Mouse (Mus musculus): ENCODE data around the gene Mad1l1. TPM values are rescaled to one million over a fixed set of nuclear protein-coding genes. Genes with fewer than 3 reads are reported as not detected.

The Mad1l1 gene
- polyA plus RNA-seq, 1 experiment from 2014 or later, result 25.2 TPM

DNA sequence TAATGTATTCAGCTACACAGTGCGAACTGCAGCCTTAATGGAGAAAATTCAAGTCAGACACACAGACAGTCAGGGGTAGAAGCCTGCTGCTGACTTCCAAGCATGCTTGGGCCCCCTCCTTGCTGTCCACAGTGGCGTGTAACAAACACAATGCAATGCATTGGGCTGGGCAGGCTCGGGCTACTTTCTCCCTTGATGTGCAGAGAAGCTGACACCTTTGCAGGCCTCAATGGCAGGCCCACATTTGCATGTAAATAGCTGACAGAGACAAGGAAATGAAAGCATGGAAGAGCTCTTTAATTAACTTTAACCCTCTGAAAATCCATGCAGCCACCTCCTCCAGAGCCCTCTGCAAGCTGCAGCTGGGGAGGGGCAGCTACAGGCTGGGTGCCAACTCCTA lies 147.3 kb downstream of the Mad1l1 start:
- Histone ChIP-seq H3K27me3 (replicated peaks) (no peaks in the 10 kb centered on the region), H3K4me2 (no peak overlapping the region), H3K9ac (no peak overlapping the region), H3K4me3 (no peak overlapping the region), H3K9me3 (no peaks in the 10 kb centered on the region), H3K36me3 (no peaks in the 10 kb centered on the region), H3K4me1 (peaks cover 21% of the 10 kb centered on the region), H3K27ac (replicated peaks) (no peak overlapping the region)
- ATAC-seq (ENCODE audit: extremely low read depth, insufficient number of reproducible peaks, low FRiP score, low TSS enrichment), result no peak
- WGBS, result 69% methylated on average over 3 of the region's 3 CpGs

DNA sequence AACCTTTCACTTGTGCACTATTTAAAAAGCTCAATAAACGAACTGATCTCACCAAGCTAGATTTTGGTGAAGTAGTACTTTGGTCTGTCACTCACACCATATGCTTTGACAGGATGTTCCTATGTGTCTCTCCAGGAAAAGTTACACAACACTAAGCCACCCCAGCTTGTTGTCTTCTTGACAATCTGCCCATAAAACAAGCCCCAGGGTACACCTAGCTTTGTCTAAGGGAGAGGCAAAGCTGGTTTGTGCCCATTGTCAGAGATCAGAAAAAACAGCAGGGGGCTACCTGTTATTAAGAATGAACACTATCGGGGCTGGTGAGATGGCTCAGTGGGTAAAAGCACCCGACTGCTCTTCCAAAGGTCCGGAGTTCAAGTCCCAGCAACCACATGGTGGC lies 148.2 kb downstream of the Mad1l1 start:
- no peak for ATAC-seq (ENCODE audit: extremely low read depth, insufficient number of reproducible peaks, low FRiP score, low TSS enrichment)
- Histone ChIP-seq H3K9me3 (no peaks in the 10 kb centered on the region), H3K27ac (replicated peaks) (no peak overlapping the region), H3K4me1 (peaks cover 12% of the 10 kb centered on the region), H3K4me2 (no peak overlapping the region), H3K9ac (no peak overlapping the region), H3K36me3 (no peaks in the 10 kb centered on the region), H3K27me3 (replicated peaks) (no peaks in the 10 kb centered on the region), H3K4me3 (no peak overlapping the region)
- 82% methylated on average over 4 of the region's 4 CpGs for WGBS

GRCm38 (mm10) chr5:140171710-140172109 lies 149.6 kb downstream of the Mad1l1 start:
- Histone ChIP-seq H3K4me3 (no peak overlapping the region), H3K36me3 (no peaks in the 10 kb centered on the region), H3K27me3 (replicated peaks) (no peaks in the 10 kb centered on the region), H3K4me1 (peaks cover 17% of the 10 kb centered on the region), H3K9me3 (no peaks in the 10 kb centered on the region), H3K27ac (replicated peaks) (no peak overlapping the region), H3K4me2 (no peak overlapping the region), H3K9ac (no peak overlapping the region)
- WGBS, result 65% methylated on average over 1 of the region's 1 CpGs
- no peak for ATAC-seq (ENCODE audit: extremely low read depth, insufficient number of reproducible peaks, low FRiP score, low TSS enrichment)

- no peak overlapping the region for H3K4me3 ChIP-seq
- H3K4me2 ChIP-seq, result no peak overlapping the region
- H3K4me1 ChIP-seq, result peaks cover 28% of the 10 kb centered on the region
- H3K27me3 ChIP-seq (replicated peaks), result no peaks in the 10 kb centered on the region
- ATAC-seq (ENCODE audit: extremely low read depth, insufficient number of reproducible peaks, low FRiP score, low TSS enrichment), result no peak
- WGBS, result 57% methylated on average over 6 of the region's 6 CpGs
- no peaks in the 10 kb centered on the region for H3K36me3 ChIP-seq
- H3K9ac ChIP-seq, result no peak overlapping the region
- no peak overlapping the region for H3K27ac ChIP-seq (replicated peaks)
- no peaks in the 10 kb centered on the region for H3K9me3 ChIP-seq
Observed at GRCm38 (mm10) chr5:140167531-140167930, 153.8 kb downstream of the Mad1l1 start.

DNA sequence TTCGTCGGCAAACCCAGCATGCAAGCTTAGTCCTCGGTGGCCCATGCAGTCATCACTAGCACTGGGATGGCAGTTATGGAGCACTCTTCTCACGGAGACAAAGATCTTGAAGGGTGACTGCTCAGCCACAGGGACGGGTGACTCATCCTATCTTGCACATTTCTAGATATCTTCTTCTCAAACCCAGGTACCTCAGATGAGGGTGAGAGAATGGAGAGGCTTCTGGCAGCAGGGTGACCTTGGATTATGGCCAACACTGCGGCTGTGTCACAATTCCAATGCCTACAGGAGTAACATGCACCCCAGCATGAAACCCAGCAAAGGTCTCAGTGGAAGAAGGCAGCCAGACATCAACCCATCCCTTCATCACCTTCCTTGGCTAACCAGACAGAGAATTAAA lies 154.3 kb downstream of the Mad1l1 start:
- 73% methylated on average over 6 of the region's 6 CpGs for WGBS
- no peak overlapping the region for H3K4me3 ChIP-seq
- no peak overlapping the region for H3K9ac ChIP-seq
- H3K36me3 ChIP-seq, result no peaks in the 10 kb centered on the region
- no peaks in the 10 kb centered on the region for H3K27me3 ChIP-seq (replicated peaks)
- H3K4me2 ChIP-seq, result no peak overlapping the region
- no peak overlapping the region for H3K27ac ChIP-seq (replicated peaks)
- no peaks in the 10 kb centered on the region for H3K9me3 ChIP-seq
- ATAC-seq (ENCODE audit: extremely low read depth, insufficient number of reproducible peaks, low FRiP score, low TSS enrichment), result no peak
- H3K4me1 ChIP-seq, result peaks cover 28% of the 10 kb centered on the region

DNA sequence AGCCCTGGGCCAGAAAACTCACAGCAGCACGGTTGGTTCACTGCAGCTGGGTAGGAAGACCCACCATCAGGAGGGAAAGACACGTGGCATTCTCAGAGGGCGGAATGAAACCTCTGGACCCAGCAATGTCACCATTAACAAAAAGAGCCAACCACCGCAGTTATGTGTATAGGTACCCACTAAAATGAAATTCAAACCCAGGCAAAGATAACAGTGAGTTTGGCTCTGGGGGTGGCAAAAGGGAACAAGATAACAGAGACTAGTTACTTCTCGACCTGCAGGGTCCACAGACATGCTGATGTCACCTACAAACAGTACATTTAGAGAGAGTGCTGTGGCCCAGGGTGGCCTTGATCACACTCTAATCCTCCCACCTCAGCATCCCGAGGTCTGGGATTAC lies 157.4 kb downstream of the Mad1l1 start:
- no peaks in the 10 kb centered on the region for H3K27me3 ChIP-seq (replicated peaks)
- H3K9ac ChIP-seq, result no peak overlapping the region
- H3K36me3 ChIP-seq, result no peaks in the 10 kb centered on the region
- no peak overlapping the region for H3K4me2 ChIP-seq
- no peak overlapping the region for H3K4me3 ChIP-seq
- ATAC-seq (ENCODE audit: extremely low read depth, insufficient number of reproducible peaks, low FRiP score, low TSS enrichment), result no peak
- no peak overlapping the region for H3K27ac ChIP-seq (replicated peaks)
- H3K4me1 ChIP-seq, result peaks cover 28% of the 10 kb centered on the region
- no peaks in the 10 kb centered on the region for H3K9me3 ChIP-seq
- WGBS, result 75% methylated on average over 6 of the region's 6 CpGs

DNA sequence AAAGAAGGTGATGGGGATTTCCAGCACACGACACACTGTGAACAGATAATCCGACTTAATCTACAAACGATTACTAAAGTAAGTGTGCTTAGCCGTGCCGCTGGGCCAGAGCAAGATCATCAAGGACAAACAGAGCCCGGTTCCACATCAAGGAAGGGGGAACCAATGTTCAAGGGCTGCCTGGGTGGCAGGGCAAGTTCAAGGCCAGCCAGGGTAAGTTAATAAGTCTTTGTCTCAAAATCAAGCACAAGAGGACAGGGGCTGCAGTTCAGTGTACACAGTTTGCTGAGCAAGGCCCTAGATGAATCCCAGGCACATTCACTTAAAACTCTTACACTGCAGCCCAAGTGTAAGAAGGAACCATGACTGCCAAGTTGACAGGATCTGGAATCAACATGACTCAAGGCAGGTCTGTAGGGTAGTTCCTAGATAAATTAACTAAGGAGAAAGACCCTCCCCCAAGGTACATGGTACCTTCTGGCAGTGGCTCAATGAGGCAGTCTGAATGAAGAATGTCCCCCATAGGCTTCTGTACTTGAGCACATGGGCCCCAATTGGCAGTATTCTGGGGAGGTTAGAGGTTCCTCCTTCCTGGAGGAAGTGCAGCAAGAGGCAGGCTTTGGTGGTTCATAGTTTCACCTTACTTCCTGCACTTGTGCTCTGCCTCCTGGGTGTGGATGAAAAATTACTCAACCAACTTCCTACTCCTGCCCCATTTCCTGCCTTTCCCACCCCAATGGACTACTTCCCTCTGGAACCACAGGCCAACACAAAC lies 159.1 kb downstream of the Mad1l1 start:
- Histone ChIP-seq H3K9me3 (no peaks in the 10 kb centered on the region), H3K36me3 (no peaks in the 10 kb centered on the region), H3K4me2 (no peak overlapping the region), H3K4me1 (peaks cover 32% of the 10 kb centered on the region), H3K9ac (no peak overlapping the region), H3K27ac (replicated peaks) (no peak overlapping the region), H3K27me3 (replicated peaks) (no peaks in the 10 kb centered on the region), H3K4me3 (no peak overlapping the region)
- 70% methylated on average over 6 of the region's 6 CpGs for WGBS
- ATAC-seq (ENCODE audit: extremely low read depth, insufficient number of reproducible peaks, low FRiP score, low TSS enrichment), result no peak

GRCm38 (mm10) chr5:140159007-140159406 lies 162.3 kb downstream of the Mad1l1 start:
- WGBS, result 81% methylated on average over 4 of the region's 4 CpGs
- Histone ChIP-seq H3K27me3 (replicated peaks) (no peaks in the 10 kb centered on the region), H3K36me3 (no peaks in the 10 kb centered on the region), H3K4me2 (no peak overlapping the region), H3K9me3 (no peaks in the 10 kb centered on the region), H3K9ac (no peak overlapping the region), H3K4me1 (peaks cover 25% of the 10 kb centered on the region), H3K27ac (replicated peaks) (no peak overlapping the region), H3K4me3 (no peak overlapping the region)
- ATAC-seq (ENCODE audit: extremely low read depth, insufficient number of reproducible peaks, low FRiP score, low TSS enrichment), result no peak

DNA sequence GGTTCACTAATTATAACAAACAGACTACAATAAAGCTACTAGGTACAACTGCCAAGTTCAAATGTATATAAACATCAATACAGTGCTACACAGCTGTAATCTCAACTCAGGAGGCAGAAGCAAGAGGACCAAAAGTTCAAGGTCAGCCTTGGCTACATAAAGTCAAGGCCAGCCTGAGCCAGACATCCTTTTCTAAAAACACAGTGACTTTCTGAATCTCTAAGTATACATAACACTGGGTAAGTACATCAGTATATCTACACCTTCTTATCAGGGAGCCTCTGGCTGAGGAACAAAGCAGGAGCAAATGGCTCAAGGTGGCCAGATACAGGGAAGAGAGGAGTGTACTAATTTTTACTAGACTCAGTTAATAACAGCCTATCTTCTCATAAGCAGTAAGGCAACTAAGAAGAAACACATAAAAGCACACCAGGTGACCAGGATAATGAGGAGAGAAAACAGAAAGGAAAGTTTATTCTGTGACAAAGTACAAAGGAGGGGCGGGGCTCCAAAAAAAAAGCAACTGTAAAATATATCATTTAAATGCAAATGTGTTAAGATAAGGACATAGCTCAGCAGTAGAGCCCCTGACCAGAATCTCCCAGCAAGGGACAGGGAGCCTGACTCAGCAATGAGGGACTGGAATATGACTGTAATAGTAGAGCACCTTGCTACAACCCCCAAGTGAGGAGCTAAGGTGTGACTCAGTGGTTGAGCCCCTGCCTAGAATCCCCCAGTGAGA lies 163.3 kb downstream of the Mad1l1 start:
- 86% methylated on average over 1 of the region's 1 CpGs for WGBS
- Histone ChIP-seq H3K9me3 (no peaks in the 10 kb centered on the region), H3K27ac (replicated peaks) (no peak overlapping the region), H3K27me3 (replicated peaks) (no peaks in the 10 kb centered on the region), H3K36me3 (no peaks in the 10 kb centered on the region), H3K4me2 (no peak overlapping the region), H3K9ac (no peak overlapping the region), H3K4me3 (no peak overlapping the region), H3K4me1 (peaks cover 27% of the 10 kb centered on the region)
- ATAC-seq (ENCODE audit: extremely low read depth, insufficient number of reproducible peaks, low FRiP score, low TSS enrichment), result no peak

GRCm38 (mm10) chr5:140154166-140154565 lies 167.2 kb downstream of the Mad1l1 start:
- no peak for ATAC-seq (ENCODE audit: extremely low read depth, insufficient number of reproducible peaks, low FRiP score, low TSS enrichment)

DNA sequence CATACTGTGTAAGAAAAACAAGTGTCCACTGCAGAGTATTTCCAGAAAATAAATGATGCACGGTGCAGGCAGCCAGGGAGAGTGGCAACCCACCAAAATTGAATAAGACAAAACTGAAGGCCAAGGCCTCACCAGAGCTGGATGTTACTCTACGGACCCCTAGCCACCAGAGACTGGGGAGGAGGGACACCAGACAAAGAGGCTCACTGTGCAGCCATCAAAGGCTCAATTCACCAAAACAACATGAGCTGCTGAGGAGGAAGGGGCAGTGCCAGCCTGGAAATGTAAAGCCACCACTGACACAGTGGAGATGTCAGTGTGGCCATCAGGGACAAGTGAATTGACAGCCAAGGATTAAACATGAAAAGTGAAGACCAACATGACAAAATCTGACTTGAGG lies 169.5 kb downstream of the Mad1l1 start:
- 71% methylated on average over 2 of the region's 2 CpGs for WGBS
- Histone ChIP-seq H3K27me3 (replicated peaks) (no peaks in the 10 kb centered on the region), H3K36me3 (no peaks in the 10 kb centered on the region), H3K9ac (no peak overlapping the region), H3K27ac (replicated peaks) (peak overlapping the region; percentile 34), H3K4me3 (no peak overlapping the region), H3K9me3 (no peaks in the 10 kb centered on the region), H3K4me2 (no peak overlapping the region), H3K4me1 (peaks cover 43% of the 10 kb centered on the region)
- ATAC-seq (ENCODE audit: extremely low read depth, insufficient number of reproducible peaks, low FRiP score, low TSS enrichment), result no peak

More at GRCm38 (mm10) chr5:140154166-140154565, 167.2 kb downstream of the Mad1l1 start:
- H3K9me3 ChIP-seq, result no peaks in the 10 kb centered on the region
- WGBS, result 81% methylated on average over 3 of the region's 3 CpGs
- no peaks in the 10 kb centered on the region for H3K27me3 ChIP-seq (replicated peaks)
- H3K4me1 ChIP-seq, result peaks cover 59% of the 10 kb centered on the region
- no peak overlapping the region for H3K9ac ChIP-seq
- no peaks in the 10 kb centered on the region for H3K36me3 ChIP-seq
- no peak overlapping the region for H3K4me3 ChIP-seq
- H3K4me2 ChIP-seq, result no peak overlapping the region
- no peak overlapping the region for H3K27ac ChIP-seq (replicated peaks)

GRCm38 (mm10) chr5:140151180-140151579 lies 170.2 kb downstream of the Mad1l1 start:
- Histone ChIP-seq H3K4me2 (no peak overlapping the region), H3K4me1 (peaks cover 37% of the 10 kb centered on the region), H3K9me3 (no peaks in the 10 kb centered on the region), H3K27ac (replicated peaks) (peak overlapping the region; percentile 34), H3K9ac (no peak overlapping the region), H3K27me3 (replicated peaks) (no peaks in the 10 kb centered on the region), H3K36me3 (no peaks in the 10 kb centered on the region), H3K4me3 (no peak overlapping the region)
- ATAC-seq (ENCODE audit: extremely low read depth, insufficient number of reproducible peaks, low FRiP score, low TSS enrichment), result no peak
- WGBS, result 28% methylated on average over 2 of the region's 2 CpGs

Measured in heart, embryonic 13.5 days (tissue).